Mouse (Mus musculus) kidney, adult 2 months (tissue): ENCODE data around the gene Acot7.

Source experiments
- CTCF ChIP-seq: fragments of 200-500 bp; conservative IDR thresholded peaks from 2 replicates; pipeline ENCODE4 v1.5.1; 2011; ENCODE audit warnings: low read depth, mild to moderate bottlenecking, control low read depth, low read length, moderate library complexity, mixed read lengths; ENCODE audit not compliant: insufficient read depth, insufficient read length
- POLR2A ChIP-seq: fragments of 200-500 bp; IDR thresholded peaks from one replicate; pipeline ENCODE4 v1.6.1; 2011; ENCODE audit warnings: low read depth, low read length, control low read depth

DNA sequence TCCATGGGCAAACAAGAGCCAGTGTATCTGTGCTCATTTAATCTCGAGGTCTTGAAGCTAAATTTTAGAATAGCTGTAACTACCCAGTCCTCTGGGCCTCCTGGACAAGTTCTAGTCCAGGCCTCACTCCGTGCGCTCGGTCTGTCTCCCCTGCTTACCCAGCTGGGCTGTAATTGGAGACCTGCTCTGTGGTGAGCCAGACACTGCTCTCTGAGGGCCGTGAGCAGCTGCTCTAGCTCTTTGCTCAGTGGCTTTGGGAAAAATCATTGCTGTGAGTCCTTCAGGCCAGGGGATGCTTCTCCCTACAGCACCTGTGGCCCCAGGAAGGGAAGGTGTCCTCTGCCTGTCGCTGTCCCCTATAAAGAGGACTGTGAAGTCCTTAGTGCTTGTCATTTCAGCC, 28.3 kb downstream of the Acot7 start:
- TF ChIP-seq POLR2A (no peak), CTCF (no peak)
